In the genomic region with DNA sequence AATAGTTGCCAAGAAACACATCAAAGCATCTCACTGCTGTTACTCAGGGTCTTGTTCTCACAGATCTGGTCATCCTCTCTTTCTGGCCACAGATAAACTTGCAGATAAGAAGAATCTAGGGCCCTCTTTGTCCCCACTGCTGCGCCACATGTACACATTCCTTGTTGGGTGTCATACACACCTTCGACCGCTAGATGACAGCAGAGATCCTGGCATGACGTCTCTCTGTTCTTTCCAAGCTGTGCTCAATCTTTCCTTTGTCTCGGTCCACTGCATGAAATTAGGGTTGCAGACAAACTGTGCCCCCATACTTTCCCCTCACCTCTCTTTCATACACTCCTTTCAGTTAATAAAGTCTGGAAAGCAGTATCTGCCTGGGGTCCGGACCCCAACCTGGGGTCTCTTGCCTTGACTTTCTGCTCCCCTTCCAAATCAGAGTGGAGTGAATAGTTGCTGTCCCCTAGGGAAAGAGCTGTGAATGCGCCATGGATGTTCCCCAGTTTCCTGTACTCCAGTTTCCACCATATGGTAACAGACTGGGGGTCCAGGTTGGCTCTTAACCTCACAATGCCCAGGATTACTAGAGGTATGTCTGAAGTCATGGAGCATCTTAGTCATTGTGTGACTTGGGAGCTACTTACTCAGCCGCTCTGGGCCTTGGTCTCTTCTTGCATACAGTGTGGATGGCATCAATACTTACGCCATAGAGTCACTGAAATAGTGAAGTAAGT, we compare ENCODE assay signal across 8 mouse cellular contexts.
DNase-seq lines count a peak whose midpoint lies in the region; ATAC-seq and TF ChIP-seq lines count a peak whose summit lies in the region.

No protein-coding gene starts in this region.

- H3K27me3 ChIP-seq in testis, adult 2 months (ENCODE audit: control insufficient read depth, insufficient read depth, low read length): no peaks in the 10 kb centered on the region
- H3K27me3 ChIP-seq in liver, adult 2 months (ENCODE audit: control insufficient read depth, insufficient read depth, low read length): no peaks in the 10 kb centered on the region
- H3K27me3 ChIP-seq in neural tube, embryonic 11.5 days (ENCODE audit: control insufficient read depth, insufficient read depth, low read length): no peaks in the 10 kb centered on the region

- no peak overlapping the region for H3K9ac ChIP-seq in liver, adult 2 months (ENCODE audit: low read depth, low read length)
- no peak overlapping the region for H3K9ac ChIP-seq in neural tube, embryonic 11.5 days (ENCODE audit: low read length)

- TF ChIP-seq POLR2A in testis, adult 2 months (IDR thresholded peaks at IDR 0.05; ENCODE audit: control insufficient read depth, low read depth, low read length): no peak
- no peak for TF ChIP-seq POLR2A in liver, adult 2 months (IDR thresholded peaks at IDR 0.05; ENCODE audit: extremely low read depth, insufficient read depth, low read length)

- no peaks in the 10 kb centered on the region for H3K36me3 ChIP-seq in testis, adult 2 months (ENCODE audit: control insufficient read depth, insufficient read depth, low read length)
- no peaks in the 10 kb centered on the region for H3K36me3 ChIP-seq in liver, adult 2 months (ENCODE audit: control insufficient read depth, insufficient read depth, low read length)
- H3K36me3 ChIP-seq in neural tube, embryonic 11.5 days (ENCODE audit: control insufficient read depth, insufficient read depth, low read length): no peaks in the 10 kb centered on the region

- H3K27ac ChIP-seq in testis, adult 2 months (ENCODE audit: control insufficient read depth, insufficient read depth, low read depth, low read length): no peak overlapping the region
- no peak overlapping the region for H3K27ac ChIP-seq in liver, adult 2 months (replicated peaks; ENCODE audit: insufficient read depth, low read depth, low read length)
- H3K27ac ChIP-seq in neural tube, embryonic 11.5 days (ENCODE audit: low read depth, low read length): no peak overlapping the region

- TF ChIP-seq CTCF in testis, adult 2 months (IDR thresholded peaks at IDR 0.05; ENCODE audit: control insufficient read depth, insufficient read depth, insufficient replicate concordance, low read depth, low read length): peak; percentile 70; the same call in 1 of the 2 replicates
- peak; percentile 73 for TF ChIP-seq CTCF in liver, adult 2 months (IDR thresholded peaks at IDR 0.05; ENCODE audit: low read depth, low read length)

- 35% methylated on average over 9 of the region's 9 CpGs for WGBS in liver, adult 2 months
- 40% methylated on average over 9 of the region's 9 CpGs for WGBS in neural tube, embryonic 11.5 days

- peak; percentile 77; the same call in 1 of the 2 replicates for ATAC-seq in neural tube, embryonic 11.5 days (ENCODE audit: insufficient read depth, low FRiP score, low TSS enrichment)

- no peaks in the 10 kb centered on the region for H3K9me3 ChIP-seq in neural tube, embryonic 11.5 days (ENCODE audit: control insufficient read depth, low read length)

- no peak overlapping the region for H3K4me3 ChIP-seq in testis, adult 2 months (ENCODE audit: control insufficient read depth, low read depth, low read length)
- no peak overlapping the region for H3K4me3 ChIP-seq in liver, adult 2 months (ENCODE audit: insufficient read depth, low read depth, low read length)
- no peak overlapping the region for H3K4me3 ChIP-seq in neural tube, embryonic 11.5 days (ENCODE audit: low read depth, low read length)

- no peaks in the 10 kb centered on the region for H3K79me2 ChIP-seq in liver, adult 2 months (ENCODE audit: control insufficient read depth, insufficient read depth, low read length)

- DNase-seq in testis, postnatal 14 days (ENCODE audit: low spot score): no peak
- peak; percentile 57 to 68 for DNase-seq in cerebellum, postnatal 25 days
- peak; percentile 30 for DNase-seq in gastrocnemius, postnatal 10 days
- DNase-seq in kidney, adult 9 months: peak; percentile 31
- peak; percentile 24 for DNase-seq in liver, adult 2 months (ENCODE audit: extremely low read depth, low read depth, low spot score)
- DNase-seq in neural tube, embryonic 11.5 days (ENCODE audit: low spot score): peak; percentile 76
- peak; percentile 59 for DNase-seq in testis, postnatal 10 days (ENCODE audit: low spot score)

- no peak overlapping the region for H3K4me2 ChIP-seq in neural tube, embryonic 11.5 days (ENCODE audit: low read depth)

- H3K4me1 ChIP-seq in testis, adult 2 months (ENCODE audit: control insufficient read depth, insufficient read depth, low read length): no peaks in the 10 kb centered on the region
- H3K4me1 ChIP-seq in liver, adult 2 months (ENCODE audit: control insufficient read depth, insufficient read depth, low read length): no peaks in the 10 kb centered on the region
- no peaks in the 10 kb centered on the region for H3K4me1 ChIP-seq in neural tube, embryonic 11.5 days (ENCODE audit: control insufficient read depth, insufficient read depth, low read length)
